Mouse (Mus musculus) heart, postnatal 10 days (tissue): Measurements from ENCODE around the gene Slc10a2. TPM values are rescaled to one million over a fixed set of nuclear protein-coding genes. Genes with fewer than 3 reads are reported as not detected.
"Not testable (repeated sequence)": the region's sequence is repeated elsewhere in the genome, so short reads cannot be mapped to it uniquely, and the experiment has no call there.

ENCODE experiments used
- DNase-seq, 2 experiments: peaks; one replicate each; pipeline ENCODE4 v3.0.0; 2021
- intact Hi-C: fragments of 180-260 bp; cut with DNase I; formaldehyde crosslinking; loops from one replicate; pipeline ENCODE4 v1.15.1; 2025
- total RNA-seq, 2 experiments: library from RNA; stranded (reverse); gene quantifications; 2 replicates each; pipeline ENCODE4 v1.2.3; 2021

Slc10a2 gene
- total RNA-seq: not detected

DNA sequence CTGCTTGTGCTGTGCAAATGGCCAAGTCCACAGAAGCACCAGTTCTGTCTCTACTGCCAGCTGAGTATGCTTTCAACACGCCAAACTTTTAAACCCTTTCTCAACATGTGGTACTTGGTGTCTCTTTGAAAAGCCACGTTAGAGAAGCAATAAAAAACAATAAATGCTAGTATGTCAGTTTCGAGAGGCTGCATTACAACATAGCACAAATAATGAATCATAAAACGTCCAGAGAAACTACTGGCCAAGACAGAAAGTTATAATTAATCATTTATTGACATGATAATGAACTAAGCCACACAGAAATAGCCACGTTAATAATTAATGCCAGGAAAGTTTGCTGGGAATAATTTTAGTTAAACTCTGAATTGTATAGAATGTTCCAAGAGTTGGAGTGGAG is at the start of gene Slc10a2:
Gene Slc10a2, minus strand, starts transcription at position 166 of the 400 bp plus-strand sequence.
- DNase-seq: no peak
- intact Hi-C loops: no loop called here

DNA sequence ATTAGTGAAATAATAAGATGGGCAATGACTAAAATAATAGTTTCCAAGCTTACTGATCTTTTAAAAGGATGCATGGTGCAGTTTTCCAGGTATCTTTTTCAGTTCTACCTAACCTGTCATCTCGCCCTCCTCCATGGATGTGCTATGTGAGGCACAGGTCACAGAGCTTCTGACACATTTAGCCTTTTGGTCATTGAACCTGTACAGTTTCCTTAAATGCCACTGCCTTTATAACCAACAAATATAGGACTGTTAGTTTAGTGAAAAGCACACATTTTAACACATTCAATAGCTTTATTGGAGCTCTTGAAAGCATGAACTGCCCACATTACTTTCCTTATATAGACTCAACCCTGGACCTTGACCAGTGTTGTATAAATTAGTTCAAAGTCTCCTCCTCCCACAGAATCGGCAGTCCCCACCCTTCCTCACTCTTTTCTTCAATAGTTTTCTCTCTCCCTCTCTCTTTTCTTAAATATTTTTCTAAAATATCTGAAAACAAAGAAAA is 24.2 kb upstream of the Slc10a2 start:
- DNase-seq: no peak
- intact Hi-C loops: no loop called here

DNA sequence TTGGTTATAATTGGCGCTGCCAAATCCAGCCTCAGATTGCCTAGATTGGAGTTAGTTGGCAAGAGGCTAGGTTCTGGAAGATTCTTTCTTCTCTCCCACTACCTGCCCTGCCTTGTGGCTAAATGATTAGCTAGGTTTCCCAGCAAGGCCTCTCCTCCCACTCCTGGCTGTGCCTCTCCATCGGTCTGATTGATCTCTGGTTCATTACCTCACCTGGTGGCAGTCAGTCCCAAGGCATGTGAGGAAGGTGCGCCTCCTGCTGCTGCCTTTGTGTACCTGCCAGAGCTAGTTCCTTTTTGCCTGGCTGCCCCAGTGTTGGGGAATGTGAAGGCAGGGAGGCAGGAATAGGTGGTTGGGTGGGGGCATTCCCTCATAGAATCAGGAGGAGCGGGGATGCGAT is 1.7 kb upstream of the Slc10a2 start:
- no peak for DNase-seq
- intact Hi-C loops: no loop called here

DNA sequence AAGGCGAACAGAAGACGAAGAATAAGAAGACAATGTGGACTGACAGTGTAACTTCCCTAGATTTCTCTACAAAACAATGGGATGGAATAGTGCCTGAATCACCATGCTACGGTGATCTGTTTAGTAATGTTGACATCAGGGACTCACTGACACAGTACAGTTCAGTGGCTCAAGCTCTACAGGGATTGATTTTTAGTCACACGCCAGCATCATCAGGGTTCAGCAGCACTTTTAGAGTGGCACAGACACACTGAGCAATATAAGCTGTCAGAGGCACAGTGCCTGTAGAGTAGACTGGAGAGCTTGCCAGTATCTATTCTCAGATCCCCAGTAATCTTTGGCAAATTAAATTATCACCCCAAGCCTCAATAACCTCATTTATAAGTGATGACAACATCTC is 9.8 kb downstream of the Slc10a2 start:
- intact Hi-C loops: no loop called here

DNA sequence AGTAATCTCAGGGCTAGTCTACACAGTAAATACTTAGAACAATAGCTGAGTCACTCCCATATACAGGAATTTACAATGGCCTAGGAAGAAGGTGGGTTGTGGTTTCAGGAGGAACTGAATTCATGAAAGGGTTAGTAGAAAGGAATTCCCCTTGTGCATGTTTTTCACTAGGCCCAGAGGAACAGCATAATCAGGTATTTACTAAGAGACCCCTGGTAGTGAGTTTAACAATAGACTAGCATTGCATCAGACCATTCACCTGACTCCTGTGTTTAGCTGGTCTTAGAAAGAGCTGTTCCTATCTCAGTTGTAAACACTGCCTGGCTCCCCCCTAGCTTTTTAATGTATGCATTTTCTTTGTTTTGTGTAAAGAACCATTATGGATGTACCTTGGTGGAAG is 11.2 kb downstream of the Slc10a2 start:
- intact Hi-C loops, DNase-seq: not testable (repeated sequence)

More for the DNA sequence above, 9.8 kb downstream of the Slc10a2 start:
- no peak for DNase-seq

DNA sequence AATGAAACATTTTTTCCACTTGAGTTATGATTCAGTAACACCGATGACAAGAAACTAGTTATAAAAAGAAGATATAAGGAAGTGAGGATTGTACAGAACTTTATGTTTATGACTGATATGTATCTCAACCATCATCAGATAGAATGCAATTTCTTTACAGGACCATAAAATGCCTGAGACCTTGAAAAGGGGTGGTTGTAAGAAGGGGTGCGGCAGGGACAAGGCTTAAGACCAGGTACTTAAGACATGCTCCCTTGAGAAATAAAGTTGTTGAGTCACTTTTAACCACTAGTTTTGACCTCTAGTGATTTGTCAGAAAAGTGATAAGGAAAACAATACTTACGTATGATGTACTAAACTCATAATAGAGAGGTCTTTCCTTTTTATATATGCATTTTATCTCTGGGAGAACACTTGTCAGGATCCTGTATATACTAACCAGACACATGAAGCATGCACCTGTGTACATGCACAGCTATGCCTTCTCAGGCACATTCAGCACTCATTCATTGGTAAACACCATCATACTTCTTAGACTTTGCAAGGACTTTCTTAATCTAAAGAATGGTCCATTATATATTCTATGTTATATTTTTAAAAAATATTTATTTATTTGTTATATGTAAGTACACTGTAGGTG is 31.4 kb downstream of the Slc10a2 start:
- intact Hi-C loops: no loop called here

DNA sequence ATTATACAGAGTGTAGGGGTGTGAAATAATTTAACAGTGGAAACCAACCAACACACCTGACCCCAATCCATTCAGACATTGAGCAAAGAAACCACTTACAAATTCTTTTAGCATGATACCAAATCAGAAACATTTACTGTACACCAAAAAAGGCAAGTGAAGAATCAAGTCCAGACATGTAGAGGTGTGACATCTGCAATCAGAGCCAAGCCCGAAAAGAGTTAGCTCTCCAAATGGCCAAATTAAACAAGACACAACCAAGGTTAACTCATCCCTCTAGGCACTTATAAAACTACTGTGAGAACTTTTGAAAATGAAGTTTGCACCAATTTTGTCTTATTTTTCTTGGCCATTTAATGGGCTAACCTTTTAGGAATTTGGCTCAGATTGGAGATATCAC is 46.3 kb downstream of the Slc10a2 start:
- intact Hi-C loops: no loop called here
- no peak for DNase-seq

More for the DNA sequence above, 31.4 kb downstream of the Slc10a2 start:
- DNase-seq: no peak

DNA sequence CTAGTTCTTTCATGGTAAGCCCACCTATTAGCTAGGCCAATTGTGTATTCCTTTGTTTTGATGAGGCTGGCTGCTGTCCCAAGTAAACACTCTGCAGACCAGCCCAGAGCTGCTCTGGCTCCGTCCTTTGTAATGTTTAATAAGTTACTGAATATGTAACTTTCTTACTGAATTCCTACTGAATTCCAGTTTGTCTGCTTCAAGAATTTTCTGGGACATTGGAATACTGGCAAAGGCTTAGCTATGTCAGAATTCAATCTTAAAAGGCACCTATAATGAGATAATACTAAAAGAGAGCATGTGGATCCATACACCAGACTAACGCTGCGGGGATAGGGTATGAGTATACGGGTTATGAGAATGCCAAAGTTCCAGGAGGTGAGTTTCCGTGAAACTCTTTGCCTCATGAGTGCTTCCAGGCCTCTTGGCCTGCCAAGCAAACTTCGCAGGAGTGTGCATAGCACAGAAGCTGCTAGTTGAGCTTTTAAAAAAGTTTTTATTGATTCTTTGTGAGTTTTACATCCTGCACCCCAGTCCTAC is 60.7 kb downstream of the Slc10a2 start:
- intact Hi-C loops, DNase-seq: not testable (repeated sequence)

DNA sequence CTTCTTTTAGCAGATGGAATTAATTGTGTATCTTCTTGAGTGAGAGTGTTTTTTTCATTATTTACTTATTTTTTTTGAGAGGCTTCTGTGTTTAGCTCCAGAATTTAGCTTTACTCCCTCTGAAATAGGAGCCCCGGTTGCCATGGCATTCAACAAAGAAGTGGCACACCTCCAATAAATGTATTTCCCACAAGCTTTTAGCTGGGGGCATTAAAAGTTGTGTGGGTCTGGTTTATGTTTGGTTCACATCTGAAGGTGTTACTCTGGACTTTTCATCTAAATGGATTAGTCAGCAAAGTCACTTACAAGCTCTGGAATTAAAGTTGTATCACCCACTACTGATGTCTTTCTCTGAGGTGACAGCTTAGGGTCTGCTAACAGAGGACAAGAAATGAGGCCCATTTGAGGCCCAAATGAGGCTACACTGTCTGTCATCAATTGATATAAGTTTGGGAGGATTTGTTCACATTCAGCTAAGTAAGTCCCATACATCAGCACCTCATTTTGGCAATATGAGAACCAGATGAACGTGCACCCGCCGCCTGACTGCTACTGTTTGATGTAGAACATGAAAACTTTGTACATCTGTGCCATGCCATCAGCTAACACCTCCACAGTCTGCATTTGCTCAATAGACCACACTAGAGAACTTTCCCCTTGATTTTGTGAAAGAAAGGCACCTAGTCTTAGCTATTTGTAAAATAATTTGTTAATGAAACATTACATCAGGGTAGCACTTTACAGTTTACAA is 66.2 kb downstream of the Slc10a2 start:
- DNase-seq: no peak
- intact Hi-C loops: no loop called here
